9 mouse cellular contexts compared by ENCODE assay signal in genomic region chr11:9135589-9136246, GRCm38 (mm10). TPM values are rescaled to one million over a fixed set of nuclear protein-coding genes. Genes with fewer than 3 reads are reported as not detected.
A peak's percentile ranks its signal among the peaks of the same experiment; 100 is the strongest.
DNase-seq lines count a peak whose midpoint lies in the region; ATAC-seq and TF ChIP-seq lines count a peak whose summit lies in the region.
"Had no signal": no experiment of that assay in that cellular context is flagged by ENCODE, and none has a peak within 500 bp of the region (broad histone marks: within the 10 kb centered on the region; RNA-seq: fewer than 3 reads in every experiment).

No protein-coding gene starts in this region.

- TF ChIP-seq EP300 in MEL (IDR thresholded peaks at IDR 0.05; ENCODE audit: low read depth in 1 of 2, low read length in 2 of 2), result no peak

- H3K9ac ChIP-seq in MEL (ENCODE audit: control insufficient read depth, low read depth, low read length, poor library complexity, severe bottlenecking), result no peak overlapping the region
- H3K9ac ChIP-seq in intestine, embryonic 15.5 days, result no peak overlapping the region
- no peak overlapping the region for H3K9ac ChIP-seq in midbrain, embryonic 13.5 days (replicated peaks)

- TF ChIP-seq RAD21 in MEL (IDR thresholded peaks at IDR 0.05; ENCODE audit: low read depth, low read length), result peak; percentile 39

- ATAC-seq in intestine, embryonic 15.5 days, result peak; percentile 61; the same call in 1 of the 2 replicates
- ATAC-seq in midbrain, embryonic 13.5 days, result peak; percentile 57; the same call in 1 of the 2 replicates
- ATAC-seq in frontal cortex, adult (ENCODE audit: low TSS enrichment), result no peak

- intact Hi-C loops in heart, postnatal 14 days (cut with DNase I), result loop anchor here (1.0 to 5.0 kb wide), 4 partner anchors 152 to 711 kb away; no protein-coding TSS in a partner anchor

- no peak overlapping the region for H3K4me3 ChIP-seq in MEL (ENCODE audit: control insufficient read depth in 1 of 2, insufficient read depth in 1 of 2, low read depth in 2 of 2, low read length in 2 of 2)
- no peak overlapping the region for H3K4me3 ChIP-seq in intestine, embryonic 15.5 days (replicated peaks)
- no peak overlapping the region for H3K4me3 ChIP-seq in midbrain, embryonic 13.5 days (replicated peaks)
- H3K4me3 ChIP-seq: myocyte had no signal

- no peaks in the 10 kb centered on the region for H3K9me3 ChIP-seq in MEL (replicated peaks; ENCODE audit: insufficient read depth, low read length)
- no peaks in the 10 kb centered on the region for H3K9me3 ChIP-seq in intestine, embryonic 15.5 days
- no peaks in the 10 kb centered on the region for H3K9me3 ChIP-seq in midbrain, embryonic 13.5 days

- peak; percentile 83 for DNase-seq in heart, adult 11 months
- no peak for DNase-seq in heart, postnatal 14 days
- DNase-seq in MEL (ENCODE audit: low read depth, low spot score), result no peak
- no peak for DNase-seq in thymus, postnatal 36 days
- no peak for DNase-seq in cerebellum, adult 18-20 months

- no peaks in the 10 kb centered on the region for H3K79me2 ChIP-seq in MEL (ENCODE audit: control insufficient read depth, insufficient read depth, low read length, poor library complexity)

- H3K36me3 ChIP-seq in MEL (ENCODE audit: control insufficient read depth in 1 of 2, insufficient read depth in 2 of 2, low read length in 2 of 2), result no peaks in the 10 kb centered on the region
- H3K36me3 ChIP-seq in intestine, embryonic 15.5 days, result no peaks in the 10 kb centered on the region
- no peaks in the 10 kb centered on the region for H3K36me3 ChIP-seq in midbrain, embryonic 13.5 days

- no peaks in the 10 kb centered on the region for H3K4me1 ChIP-seq in MEL (ENCODE audit: control insufficient read depth in 1 of 2, insufficient read depth in 2 of 2, low read length in 2 of 2)
- H3K4me1 ChIP-seq in intestine, embryonic 15.5 days (replicated peaks), result no peaks in the 10 kb centered on the region
- H3K4me1 ChIP-seq in midbrain, embryonic 13.5 days (replicated peaks), result no peaks in the 10 kb centered on the region

- H3K27me3 ChIP-seq in MEL (ENCODE audit: control insufficient read depth in 1 of 2, insufficient read depth in 2 of 2, low read length in 2 of 2), result peaks cover 0 to 3% of the 10 kb centered on the region in 2 experiments; a peak in 2 of 4 replicates
- no peaks in the 10 kb centered on the region for H3K27me3 ChIP-seq in intestine, embryonic 15.5 days (replicated peaks)
- no peaks in the 10 kb centered on the region for H3K27me3 ChIP-seq in midbrain, embryonic 13.5 days

- WGBS in intestine, embryonic 15.5 days, result 73% methylated on average over 11 of the region's 11 CpGs
- 76% methylated on average over 11 of the region's 11 CpGs for WGBS in midbrain, embryonic 13.5 days

- no peak overlapping the region for H3K27ac ChIP-seq in MEL (ENCODE audit: control insufficient read depth, low read depth, low read length)
- H3K27ac ChIP-seq in intestine, embryonic 15.5 days, result no peak overlapping the region
- H3K27ac ChIP-seq in midbrain, embryonic 13.5 days, result no peak overlapping the region

- TF ChIP-seq CTCF in MEL (IDR thresholded peaks at IDR 0.05 in 2 of 3, conservative IDR thresholded peaks at IDR 0.05 in 1 of 3; ENCODE audit: control insufficient read depth in 1 of 3, insufficient read depth in 1 of 3, low read depth in 2 of 3, low read length in 3 of 3, poor library complexity in 1 of 3, severe bottlenecking in 1 of 3), result peak; percentile 25 to 38 (median 26); a peak in 5 of 6 replicates

- no peak for TF ChIP-seq POLR2A in MEL (IDR thresholded peaks at IDR 0.05; ENCODE audit: control insufficient read depth in 1 of 2, insufficient read depth in 1 of 2, low read depth in 1 of 2, low read length in 2 of 2, poor library complexity in 1 of 2)

- H3K4me2 ChIP-seq in intestine, embryonic 15.5 days (replicated peaks), result no peak overlapping the region
- H3K4me2 ChIP-seq in midbrain, embryonic 13.5 days (replicated peaks), result no peak overlapping the region

TF ChIP-seq in MEL, 35 proteins besides CTCF, POLR2A, EP300 and RAD21:
- TF ChIP-seq SMC3 (IDR thresholded peaks at IDR 0.05; ENCODE audit: low read depth, low read length), result peak; percentile 50
- TF ChIP-seq POLR2AphosphoS2 (IDR thresholded peaks at IDR 0.05; ENCODE audit: low read length), result no peak
- TF ChIP-seq NRF1 (IDR thresholded peaks at IDR 0.05; ENCODE audit: insufficient read depth, low read depth, low read length, poor library complexity, severe bottlenecking), result no peak
- no peak for TF ChIP-seq ETS1 (IDR thresholded peaks at IDR 0.05; ENCODE audit: low read depth, low read length)
- no peak for TF ChIP-seq GATA1 (IDR thresholded peaks at IDR 0.05; ENCODE audit: low read depth, low read length)
- TF ChIP-seq ZNF384 (IDR thresholded peaks at IDR 0.05; ENCODE audit: low read depth, low read length), result no peak
TF ChIP-seq in MEL: peak in this region for 1.

RNA-seq across cellular contexts. Expression of gene Upp1, which starts 17.8 kb away (rescaled TPM):
- total RNA-seq in heart, postnatal 14 days (2021), result 10 to 100 TPM in 1 of 2 experiments, 1 to 10 TPM in 1; 8.3 to 11.2 TPM
- total RNA-seq in MEL (2012; rRNA removed), result 1.4 and 1.9 TPM in 2 replicates
- polyA plus RNA-seq in MEL (2012; ENCODE audit: insufficient read depth in 1 of 2, insufficient read length in 2 of 2, low read depth in 1 of 2, low replicate concordance in 2 of 2, missing spikeins in 1 of 2), result 1 to 10 TPM in 1 of 2 experiments, not detected in 1; 1.2 TPM
- 5.4 and 6.6 TPM in 2 replicates for polyA plus RNA-seq in intestine, embryonic 15.5 days (2015; fragmentation: Nextera tagmentation; extraction: Ambion mirVana)
- 3.4 and 3.5 TPM in 2 replicates for polyA plus RNA-seq in midbrain, embryonic 13.5 days (2015; fragmentation: Nextera tagmentation; extraction: Ambion mirVana)

RNA-seq across cellular contexts. Expression of gene Abca13, which starts 56.0 kb away (rescaled TPM):
- under 1 TPM in 1 of 2 experiments, not detected in 1; 0.02 TPM for total RNA-seq in heart, postnatal 14 days (2021)
- total RNA-seq in MEL (2012; rRNA removed), result not detected in 2 replicates
- polyA plus RNA-seq in MEL (2012; ENCODE audit: insufficient read depth in 1 of 2, insufficient read length in 2 of 2, low read depth in 1 of 2, low replicate concordance in 2 of 2, missing spikeins in 1 of 2), result not detected
- 0.39 and 0.52 TPM in 2 replicates for polyA plus RNA-seq in intestine, embryonic 15.5 days (2015; fragmentation: Nextera tagmentation; extraction: Ambion mirVana)
- polyA plus RNA-seq in midbrain, embryonic 13.5 days (2015; fragmentation: Nextera tagmentation; extraction: Ambion mirVana), result 0.01 and 0.04 TPM in 2 replicates
